Mouse (Mus musculus) liver, adult 2 months (tissue): ENCODE data around the gene Ddx28.

ENCODE experiments used
- CTCF ChIP-seq: fragments of 200-500 bp; IDR thresholded peaks from 2 replicates; pipeline ENCODE4 v1.5.1; 2011; ENCODE audit warnings: low read depth, low read length, control low read depth
- POLR2A ChIP-seq: fragments of 200-500 bp; IDR thresholded peaks from 2 replicates; pipeline ENCODE4 v1.6.1; 2011; ENCODE audit warnings: low read length, control low read depth; ENCODE audit not compliant: insufficient read depth; ENCODE audit errors: extremely low read depth

GRCm38 (mm10) chr8:105969367-105969766, 42.3 kb downstream of the Ddx28 start:
- no peak for TF ChIP-seq POLR2A
- no peak for TF ChIP-seq CTCF
